Mouse (Mus musculus): ENCODE measurements at regions not wholly inside any gene's neighbourhood (a gene's known extent, or its start where the extent isn't known, plus 50 kb on each side); places are given as distances from the start of the nearest gene placed in this dataset.

DNA sequence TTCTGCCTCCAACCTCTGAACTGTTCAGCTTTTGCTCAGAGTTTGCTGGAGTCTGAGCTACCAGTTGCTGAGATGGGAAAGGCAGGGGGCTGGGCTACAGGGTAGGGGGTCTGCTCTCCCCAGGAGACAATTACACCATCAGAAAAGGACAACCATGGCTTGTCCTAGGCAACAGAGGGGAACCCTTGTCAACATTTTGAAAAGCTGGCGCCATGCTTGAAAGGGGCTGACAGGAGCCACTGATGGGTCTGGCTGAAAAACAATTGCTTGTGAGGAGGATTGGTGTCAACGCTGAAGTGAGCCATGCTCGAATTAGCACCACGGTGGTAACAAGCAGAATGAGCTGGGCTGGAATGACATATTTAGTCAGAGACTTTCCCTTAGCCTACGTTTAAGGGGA is 502.8 kb downstream of the Ccdc171 start:
- no peak for DNase-seq (ENCODE audit: low read depth, low spot score)
- H3K4me3 ChIP-seq (ENCODE audit: control insufficient read depth in 1 of 2, insufficient read depth in 1 of 2, low read depth in 2 of 2, low read length in 2 of 2) = no peak overlapping the region
- no peaks in the 10 kb centered on the region for H3K36me3 ChIP-seq (ENCODE audit: control insufficient read depth in 1 of 2, insufficient read depth in 2 of 2, low read length in 2 of 2)
- no peak overlapping the region for H3K9ac ChIP-seq (ENCODE audit: control insufficient read depth, low read depth, low read length, poor library complexity, severe bottlenecking)
- H3K9me3 ChIP-seq (replicated peaks; ENCODE audit: insufficient read depth, low read length) = no peaks in the 10 kb centered on the region
- no peaks in the 10 kb centered on the region for H3K79me2 ChIP-seq (ENCODE audit: control insufficient read depth, insufficient read depth, low read length, poor library complexity)
- H3K27ac ChIP-seq (ENCODE audit: control insufficient read depth, low read depth, low read length) = no peak overlapping the region
- TF ChIP-seq POLR2AphosphoS5 (IDR thresholded peaks at IDR 0.05; ENCODE audit: borderline replicate concordance, low read depth, low read length) (no peak), POLR2A (IDR thresholded peaks at IDR 0.05; ENCODE audit: control insufficient read depth in 1 of 2, insufficient read depth in 1 of 2, low read depth in 1 of 2, low read length in 2 of 2, poor library complexity in 1 of 2) (no peak), POLR2AphosphoS2 (IDR thresholded peaks at IDR 0.05; ENCODE audit: low read length) (no peak), CHD1 (IDR thresholded peaks at IDR 0.05; ENCODE audit: low read depth, low read length) (no peak), JUND (IDR thresholded peaks at IDR 0.05; ENCODE audit: low read depth, low read length) (no peak), MAFK (IDR thresholded peaks at IDR 0.05; ENCODE audit: borderline replicate concordance, low read depth, low read length) (no peak), GABPA (IDR thresholded peaks at IDR 0.05; ENCODE audit: low read depth, low read length) (no peak), MAZ (IDR thresholded peaks at IDR 0.05; ENCODE audit: low read depth, low read length) (no peak), NELFE (IDR thresholded peaks at IDR 0.05; ENCODE audit: low read depth, low read length) (no peak), MEF2A (IDR thresholded peaks at IDR 0.05; ENCODE audit: extremely low read depth, insufficient replicate concordance, low read depth, low read length, poor library complexity, severe bottlenecking) (no peak), ZMIZ1 (IDR thresholded peaks at IDR 0.05; ENCODE audit: low read depth, low read length) (no peak)
- H3K27me3 ChIP-seq (ENCODE audit: control insufficient read depth in 1 of 2, insufficient read depth in 2 of 2, low read length in 2 of 2) = no peaks in the 10 kb centered on the region
- no peaks in the 10 kb centered on the region for H3K4me1 ChIP-seq (ENCODE audit: control insufficient read depth in 1 of 2, insufficient read depth in 2 of 2, low read length in 2 of 2)

DNA sequence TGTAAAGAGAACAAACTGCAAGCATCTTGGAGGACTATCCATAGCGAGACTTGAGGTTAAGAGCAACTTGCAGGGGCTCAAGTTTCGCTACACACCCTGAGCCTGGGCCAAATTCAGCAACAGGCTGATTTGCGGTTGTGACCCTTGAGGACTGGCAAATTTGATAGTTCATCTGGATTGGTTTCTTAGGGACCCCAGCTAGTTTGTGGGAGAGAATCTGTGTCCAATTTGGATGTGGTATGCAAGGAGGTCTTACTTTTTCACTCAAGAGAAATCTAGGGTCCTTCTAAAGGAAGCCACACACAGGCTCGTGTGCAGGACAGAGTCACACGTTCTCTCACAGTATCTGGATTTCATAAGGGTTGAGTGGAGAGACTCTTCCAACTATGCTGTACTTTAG is 505.6 kb downstream of the Ccdc171 start:
- Histone ChIP-seq H3K4me1 (ENCODE audit: control insufficient read depth in 1 of 2, insufficient read depth in 2 of 2, low read length in 2 of 2) (no peaks in the 10 kb centered on the region), H3K36me3 (ENCODE audit: control insufficient read depth in 1 of 2, insufficient read depth in 2 of 2, low read length in 2 of 2) (no peaks in the 10 kb centered on the region), H3K9ac (ENCODE audit: control insufficient read depth, low read depth, low read length, poor library complexity, severe bottlenecking) (no peak overlapping the region), H3K4me3 (ENCODE audit: control insufficient read depth in 1 of 2, insufficient read depth in 1 of 2, low read depth in 2 of 2, low read length in 2 of 2) (no peak overlapping the region), H3K27ac (ENCODE audit: control insufficient read depth, low read depth, low read length) (no peak overlapping the region), H3K27me3 (ENCODE audit: control insufficient read depth in 1 of 2, insufficient read depth in 2 of 2, low read length in 2 of 2) (no peaks in the 10 kb centered on the region), H3K79me2 (ENCODE audit: control insufficient read depth, insufficient read depth, low read length, poor library complexity) (no peaks in the 10 kb centered on the region), H3K9me3 (replicated peaks; ENCODE audit: insufficient read depth, low read length) (no peaks in the 10 kb centered on the region)
- TF ChIP-seq SMC3 (IDR thresholded peaks at IDR 0.05; ENCODE audit: low read depth, low read length) = no peak
- no peak for TF ChIP-seq CTCF (IDR thresholded peaks at IDR 0.05 in 2 of 3, conservative IDR thresholded peaks at IDR 0.05 in 1 of 3; ENCODE audit: control insufficient read depth in 1 of 3, insufficient read depth in 1 of 3, low read depth in 2 of 3, low read length in 3 of 3, poor library complexity in 1 of 3, severe bottlenecking in 1 of 3)
- no peak for TF ChIP-seq ETS1 (IDR thresholded peaks at IDR 0.05; ENCODE audit: low read depth, low read length)
- TF ChIP-seq USF2 (IDR thresholded peaks at IDR 0.05; ENCODE audit: borderline replicate concordance in 1 of 2, insufficient read depth in 1 of 2, low read depth in 1 of 2, low read length in 2 of 2) = no peak
- no peak for TF ChIP-seq NELFE (IDR thresholded peaks at IDR 0.05; ENCODE audit: low read depth, low read length)
- no peak for TF ChIP-seq GABPA (IDR thresholded peaks at IDR 0.05; ENCODE audit: low read depth, low read length)
- TF ChIP-seq ZC3H11A (IDR thresholded peaks at IDR 0.05; ENCODE audit: low read depth, low read length) = no peak
- TF ChIP-seq TAL1 (IDR thresholded peaks at IDR 0.05; ENCODE audit: low read length) = no peak
- no peak for TF ChIP-seq MAX (IDR thresholded peaks at IDR 0.05; ENCODE audit: low read length)
- TF ChIP-seq RAD21 (IDR thresholded peaks at IDR 0.05; ENCODE audit: low read depth, low read length) = no peak
- no peak for TF ChIP-seq CHD2 (IDR thresholded peaks at IDR 0.05; ENCODE audit: low read length)
- TF ChIP-seq MYC (IDR thresholded peaks at IDR 0.05; ENCODE audit: low read depth, low read length) = no peak
- no peak for TF ChIP-seq HCFC1 (IDR thresholded peaks at IDR 0.05; ENCODE audit: low read depth, low read length)
- TF ChIP-seq ZKSCAN1 (IDR thresholded peaks at IDR 0.05; ENCODE audit: low read depth, low read length) = no peak
- no peak for TF ChIP-seq ELF1 (IDR thresholded peaks at IDR 0.05; ENCODE audit: low read depth, low read length)
- TF ChIP-seq MYB (IDR thresholded peaks at IDR 0.05; ENCODE audit: low read depth, low read length) = no peak
- TF ChIP-seq SIN3A (IDR thresholded peaks at IDR 0.05; ENCODE audit: low read length) = no peak
- no peak for TF ChIP-seq TBP (IDR thresholded peaks at IDR 0.05; ENCODE audit: low read depth, low read length)
- no peak for DNase-seq (ENCODE audit: low read depth, low spot score)

Measured in MEL (cell line).